Mouse (Mus musculus) liver, embryonic 14.5 days (tissue): Measurements from ENCODE around the gene Pnkd.

Experiments
- CTCF ChIP-seq: IDR thresholded peaks from 2 replicates; pipeline ENCODE4 v1.5.1; 2016; ENCODE audit warnings: antibody characterized with exemption, low read depth, control low read depth
- EP300 ChIP-seq: IDR thresholded peaks from 2 replicates; pipeline ENCODE4 v1.6.1; 2016; ENCODE audit warnings: antibody characterized with exemption, low read depth

DNA sequence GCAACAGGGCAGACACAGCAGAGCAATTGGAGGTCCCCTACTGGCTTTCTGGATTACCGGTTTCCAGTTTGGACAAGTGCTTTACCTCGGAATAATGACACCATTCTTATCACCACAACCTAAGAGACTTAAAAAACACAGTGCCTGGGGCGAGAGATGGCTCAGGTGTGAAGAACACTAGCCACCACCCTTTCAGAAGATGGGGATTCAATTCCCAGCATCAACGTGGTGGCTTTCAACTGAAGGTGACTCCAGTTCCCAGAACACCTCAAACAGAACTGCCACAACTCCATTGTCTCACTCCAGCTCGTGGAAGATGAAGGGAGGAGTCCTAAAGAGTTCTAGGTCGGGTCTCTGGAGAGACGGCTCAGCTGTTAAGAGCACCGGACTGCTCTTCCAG lies 100.8 kb downstream of the Pnkd start:
- no peak for TF ChIP-seq CTCF
- no peak for TF ChIP-seq EP300
